Mouse (Mus musculus): ENCODE measurements around the gene Apol9a. TPM values are rescaled to one million over a fixed set of nuclear protein-coding genes. Genes with fewer than 3 reads are reported as not detected.
A peak's percentile ranks its signal among the peaks of the same experiment; 100 is the strongest.

The Apol9a gene
- polyA plus RNA-seq, 1 experiment, result not detected

- Histone ChIP-seq H3K27me3 (ENCODE audit: control insufficient read depth, insufficient read depth, low read length, poor library complexity, severe bottlenecking) (no peaks in the 10 kb centered on the region), H3K9ac (ENCODE audit: low read depth, poor library complexity, severe bottlenecking) (peak overlapping the region; percentile 67), H3K4me3 (ENCODE audit: low read depth, low read length) (peak overlapping the region; percentile 66), H3K9me3 (replicated peaks; ENCODE audit: control insufficient read depth, insufficient read depth, low read length, poor library complexity, severe bottlenecking) (no peaks in the 10 kb centered on the region), H3K36me3 (ENCODE audit: control insufficient read depth, insufficient read depth, low read length, poor library complexity, severe bottlenecking) (no peaks in the 10 kb centered on the region), H3K27ac (ENCODE audit: insufficient read depth, low read length) (peak overlapping the region; percentile 80), H3K4me1 (ENCODE audit: control insufficient read depth, insufficient read depth, low read length) (peaks cover 10% of the 10 kb centered on the region)
- TF ChIP-seq CTCF (IDR thresholded peaks at IDR 0.05; ENCODE audit: low read depth, low read length), result peak; percentile 41
- TF ChIP-seq POLR2A (IDR thresholded peaks at IDR 0.05; ENCODE audit: insufficient read depth, low read length), result no peak
Observed at GRCm38 (mm10) chr15:77366706-77367484, 44.0 kb downstream of the Apol9a start.

- Histone ChIP-seq H3K27ac (ENCODE audit: insufficient read depth, low read length) (peak overlapping the region; percentile 80), H3K9me3 (replicated peaks; ENCODE audit: control insufficient read depth, insufficient read depth, low read length, poor library complexity, severe bottlenecking) (no peaks in the 10 kb centered on the region), H3K9ac (ENCODE audit: low read depth, poor library complexity, severe bottlenecking) (peak overlapping the region; percentile 67), H3K4me3 (ENCODE audit: low read depth, low read length) (no peak overlapping the region), H3K27me3 (ENCODE audit: control insufficient read depth, insufficient read depth, low read length, poor library complexity, severe bottlenecking) (no peaks in the 10 kb centered on the region), H3K4me1 (ENCODE audit: control insufficient read depth, insufficient read depth, low read length) (peaks cover 10% of the 10 kb centered on the region), H3K36me3 (ENCODE audit: control insufficient read depth, insufficient read depth, low read length, poor library complexity, severe bottlenecking) (no peaks in the 10 kb centered on the region)
- TF ChIP-seq EP300 (IDR thresholded peaks at IDR 0.05; ENCODE audit: insufficient read depth, low read depth, low read length), result no peak
- TF ChIP-seq CTCF (IDR thresholded peaks at IDR 0.05; ENCODE audit: low read depth, low read length), result no peak
- TF ChIP-seq POLR2A (IDR thresholded peaks at IDR 0.05; ENCODE audit: insufficient read depth, low read length), result no peak
Observed at GRCm38 (mm10) chr15:77365700-77366570, 45.0 kb downstream of the Apol9a start.

GRCm38 (mm10) chr15:77364026-77364425 lies 46.9 kb downstream of the Apol9a start:
- Histone ChIP-seq H3K27ac (ENCODE audit: insufficient read depth, low read length) (peak overlapping the region; percentile 26; the same call in 1 of the 2 replicates), H3K4me3 (ENCODE audit: low read depth, low read length) (no peak overlapping the region), H3K36me3 (ENCODE audit: control insufficient read depth, insufficient read depth, low read length, poor library complexity, severe bottlenecking) (no peaks in the 10 kb centered on the region), H3K9me3 (replicated peaks; ENCODE audit: control insufficient read depth, insufficient read depth, low read length, poor library complexity, severe bottlenecking) (no peaks in the 10 kb centered on the region), H3K9ac (ENCODE audit: low read depth, poor library complexity, severe bottlenecking) (no peak overlapping the region), H3K27me3 (ENCODE audit: control insufficient read depth, insufficient read depth, low read length, poor library complexity, severe bottlenecking) (no peaks in the 10 kb centered on the region), H3K4me1 (ENCODE audit: control insufficient read depth, insufficient read depth, low read length) (peaks cover 14% of the 10 kb centered on the region)
- no peak for TF ChIP-seq CTCF (IDR thresholded peaks at IDR 0.05; ENCODE audit: low read depth, low read length)
- TF ChIP-seq POLR2A (IDR thresholded peaks at IDR 0.05; ENCODE audit: insufficient read depth, low read length), result no peak
- TF ChIP-seq EP300 (IDR thresholded peaks at IDR 0.05; ENCODE audit: insufficient read depth, low read depth, low read length), result no peak

GRCm38 (mm10) chr15:77363578-77363977 lies 47.4 kb downstream of the Apol9a start:
- Histone ChIP-seq H3K9ac (ENCODE audit: low read depth, poor library complexity, severe bottlenecking) (no peak overlapping the region), H3K9me3 (replicated peaks; ENCODE audit: control insufficient read depth, insufficient read depth, low read length, poor library complexity, severe bottlenecking) (no peaks in the 10 kb centered on the region), H3K4me3 (ENCODE audit: low read depth, low read length) (no peak overlapping the region), H3K27ac (ENCODE audit: insufficient read depth, low read length) (peak overlapping the region; percentile 26; the same call in 1 of the 2 replicates), H3K4me1 (ENCODE audit: control insufficient read depth, insufficient read depth, low read length) (peaks cover 14% of the 10 kb centered on the region), H3K27me3 (ENCODE audit: control insufficient read depth, insufficient read depth, low read length, poor library complexity, severe bottlenecking) (no peaks in the 10 kb centered on the region), H3K36me3 (ENCODE audit: control insufficient read depth, insufficient read depth, low read length, poor library complexity, severe bottlenecking) (no peaks in the 10 kb centered on the region)
- TF ChIP-seq CTCF (IDR thresholded peaks at IDR 0.05; ENCODE audit: low read depth, low read length) (no peak), EP300 (IDR thresholded peaks at IDR 0.05; ENCODE audit: insufficient read depth, low read depth, low read length) (no peak), POLR2A (IDR thresholded peaks at IDR 0.05; ENCODE audit: insufficient read depth, low read length) (no peak)

GRCm38 (mm10) chr15:77362952-77363351 lies 48.0 kb downstream of the Apol9a start:
- Histone ChIP-seq H3K9ac (ENCODE audit: low read depth, poor library complexity, severe bottlenecking) (no peak overlapping the region), H3K4me3 (ENCODE audit: low read depth, low read length) (no peak overlapping the region), H3K27ac (ENCODE audit: insufficient read depth, low read length) (no peak overlapping the region), H3K27me3 (ENCODE audit: control insufficient read depth, insufficient read depth, low read length, poor library complexity, severe bottlenecking) (no peaks in the 10 kb centered on the region), H3K4me1 (ENCODE audit: control insufficient read depth, insufficient read depth, low read length) (peaks cover 14% of the 10 kb centered on the region), H3K9me3 (replicated peaks; ENCODE audit: control insufficient read depth, insufficient read depth, low read length, poor library complexity, severe bottlenecking) (no peaks in the 10 kb centered on the region), H3K36me3 (ENCODE audit: control insufficient read depth, insufficient read depth, low read length, poor library complexity, severe bottlenecking) (no peaks in the 10 kb centered on the region)
- TF ChIP-seq POLR2A (IDR thresholded peaks at IDR 0.05; ENCODE audit: insufficient read depth, low read length) (no peak), EP300 (IDR thresholded peaks at IDR 0.05; ENCODE audit: insufficient read depth, low read depth, low read length) (0 out of 2 replicates have a peak, but pooled peaks have one; percentile 54), CTCF (IDR thresholded peaks at IDR 0.05; ENCODE audit: low read depth, low read length) (no peak)
